Mouse (Mus musculus) thymus, postnatal 36 days (tissue): ENCODE data around the gene Ewsr1.

ENCODE experiments used
- DNase-seq, 2 experiments: peaks; one replicate each; pipeline ENCODE4 v3.0.0; 2022; ENCODE audit warnings: mixed read lengths in 2 of 2

Ewsr1 gene

GRCm38 (mm10) chr11:5098736-5099542 lies at the start of gene Ewsr1, which contains the start of gene Rhbdd3:
Gene Ewsr1 (minus strand): TSS chr11:5099266.
Gene Rhbdd3 (plus strand): TSS chr11:5098926.
- DNase-seq: peak; percentile 97 to 99

DNA sequence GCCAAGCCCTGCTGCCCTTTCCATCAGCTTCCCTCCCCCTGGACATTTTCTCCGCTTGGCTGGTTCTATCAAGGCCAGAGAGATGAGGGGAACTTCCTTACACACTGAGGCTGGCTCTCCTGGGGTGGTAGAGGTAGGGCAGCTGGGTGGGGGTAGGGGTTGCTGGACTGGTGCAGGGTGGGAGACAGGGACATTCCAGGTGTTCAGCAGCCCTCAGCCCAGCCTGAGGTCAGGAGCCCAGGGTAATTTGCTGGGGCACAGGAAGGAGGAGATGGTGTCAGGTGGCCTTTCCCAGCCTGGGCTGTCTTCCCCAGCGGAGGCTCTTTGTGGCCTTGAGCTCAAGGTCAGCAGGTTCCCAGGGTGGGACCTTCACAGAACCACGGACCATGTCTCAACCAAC lies 46.5 kb upstream of the Ewsr1 start:
- DNase-seq: no peak

DNA sequence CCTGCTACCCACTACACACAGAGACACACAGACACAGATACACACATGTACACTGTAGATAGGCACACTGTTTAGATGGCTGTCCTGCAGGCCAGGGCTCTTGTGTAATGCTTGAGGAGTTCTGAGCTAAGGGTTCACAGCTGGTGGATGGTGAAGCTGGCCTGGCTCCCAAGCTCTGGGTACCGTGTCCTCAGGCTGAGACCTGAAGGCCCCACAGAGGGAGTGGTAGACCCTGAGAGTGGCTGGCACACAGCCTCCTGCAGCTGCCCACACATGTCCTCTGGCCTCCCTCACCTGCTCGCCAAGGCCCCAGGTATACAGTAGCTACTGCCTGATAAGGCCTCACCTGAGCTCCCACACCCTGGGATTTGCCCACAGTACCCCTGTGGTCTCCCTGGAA lies 42.9 kb upstream of the Ewsr1 start:
- DNase-seq: no peak

GRCm38 (mm10) chr11:5141252-5141651 lies 42.2 kb upstream of the Ewsr1 start:
- no peak for DNase-seq

GRCm38 (mm10) chr11:5140619-5141018 lies 41.6 kb upstream of the Ewsr1 start:
- no peak for DNase-seq

DNA sequence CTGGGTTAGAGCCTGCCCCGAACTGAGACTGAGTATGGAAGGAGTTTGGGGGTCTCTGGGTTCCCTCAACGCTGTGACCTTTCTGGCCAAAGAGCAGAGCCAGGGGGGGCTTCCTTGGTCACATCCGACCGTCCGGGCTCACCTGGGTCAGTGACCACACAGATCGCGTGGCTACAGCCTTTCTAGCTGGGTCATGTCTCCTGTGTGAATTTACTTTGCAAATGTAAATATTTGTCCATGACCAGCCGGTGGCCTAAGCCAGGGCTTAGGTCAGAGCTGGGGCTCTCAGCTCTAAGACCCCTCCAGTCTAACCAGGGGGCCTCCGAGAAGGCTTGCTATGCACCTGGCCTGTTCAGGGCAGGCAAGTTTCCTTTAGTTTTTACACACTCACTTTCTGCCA lies 40.3 kb upstream of the Ewsr1 start:
- no peak for DNase-seq

- no peak for DNase-seq
Observed at GRCm38 (mm10) chr11:5138642-5139041, 39.6 kb upstream of the Ewsr1 start.

- no peak for DNase-seq
Observed at GRCm38 (mm10) chr11:5135914-5136313, 36.8 kb upstream of the Ewsr1 start.

GRCm38 (mm10) chr11:5132751-5133150 lies 33.7 kb upstream of the Ewsr1 start:
- DNase-seq: no peak

GRCm38 (mm10) chr11:5130111-5130665 lies 31.1 kb upstream of the Ewsr1 start:
- DNase-seq: no peak

DNA sequence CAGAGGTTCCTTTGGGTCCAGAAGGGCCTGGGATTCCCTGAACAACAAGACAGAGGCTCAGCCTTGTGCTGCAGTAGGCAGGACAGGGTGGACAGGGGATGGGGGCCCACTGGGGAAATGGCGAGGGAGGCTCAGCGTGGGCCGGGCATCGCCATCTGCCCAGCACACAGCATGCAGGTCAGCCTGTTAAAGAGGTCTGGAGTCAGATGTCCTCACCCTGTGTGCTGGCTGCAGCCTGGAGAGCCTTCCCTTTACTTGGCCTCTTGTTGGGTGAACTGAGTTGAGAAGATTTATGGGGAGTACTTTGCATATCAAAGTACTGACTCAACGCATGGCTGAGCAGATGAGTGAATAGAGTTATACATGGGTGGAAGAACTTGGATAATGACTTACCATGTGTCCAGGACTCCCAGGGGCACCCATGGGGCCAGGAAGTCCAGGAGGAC lies 30.0 kb upstream of the Ewsr1 start:
- DNase-seq: no peak

- no peak for DNase-seq
Observed at GRCm38 (mm10) chr11:5125713-5126112, 26.6 kb upstream of the Ewsr1 start.

GRCm38 (mm10) chr11:5114931-5115581 lies 16.0 kb upstream of the Ewsr1 start:
- peak; percentile 89 to 94 for DNase-seq

DNA sequence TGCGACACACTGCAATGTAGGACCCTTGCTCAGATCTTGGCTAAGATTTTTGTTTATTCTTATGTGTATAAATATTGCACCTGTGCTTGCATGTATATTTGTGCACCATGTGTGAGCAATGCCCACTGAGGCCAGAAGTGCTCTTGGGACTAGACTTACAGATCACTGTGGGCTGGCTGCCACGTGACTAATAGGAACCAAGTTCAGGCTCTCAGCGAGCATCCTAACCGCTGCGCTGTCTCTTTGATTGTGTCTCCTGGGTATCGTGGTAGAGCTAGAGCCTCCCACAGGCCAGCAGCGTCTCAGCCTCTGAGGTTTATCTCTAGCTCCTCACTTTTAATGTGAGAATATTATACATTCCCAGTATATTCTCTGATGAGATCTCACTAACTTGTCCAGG lies 14.6 kb upstream of the Ewsr1 start:
- DNase-seq: no peak

DNA sequence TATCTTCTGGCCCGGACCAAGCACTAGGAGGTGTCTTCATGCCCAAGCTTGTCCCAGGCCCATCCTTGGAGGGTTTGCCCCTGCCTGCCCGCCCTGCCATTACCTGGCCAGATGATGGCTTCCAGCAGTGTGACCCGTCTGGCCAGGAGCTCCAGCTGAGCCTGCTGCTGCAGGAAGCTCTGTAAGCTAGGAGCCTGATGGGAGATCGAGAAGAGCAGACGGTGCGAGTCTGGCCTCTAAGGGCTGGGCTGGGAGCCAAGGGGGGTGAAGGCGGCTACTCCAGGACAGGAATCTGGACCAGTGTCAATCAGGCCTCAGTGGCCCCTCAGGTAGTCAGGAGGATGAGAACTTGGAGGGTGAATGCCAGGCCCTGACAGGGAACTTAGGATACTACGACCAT lies 10.4 kb upstream of the Ewsr1 start:
- DNase-seq: no peak

DNA sequence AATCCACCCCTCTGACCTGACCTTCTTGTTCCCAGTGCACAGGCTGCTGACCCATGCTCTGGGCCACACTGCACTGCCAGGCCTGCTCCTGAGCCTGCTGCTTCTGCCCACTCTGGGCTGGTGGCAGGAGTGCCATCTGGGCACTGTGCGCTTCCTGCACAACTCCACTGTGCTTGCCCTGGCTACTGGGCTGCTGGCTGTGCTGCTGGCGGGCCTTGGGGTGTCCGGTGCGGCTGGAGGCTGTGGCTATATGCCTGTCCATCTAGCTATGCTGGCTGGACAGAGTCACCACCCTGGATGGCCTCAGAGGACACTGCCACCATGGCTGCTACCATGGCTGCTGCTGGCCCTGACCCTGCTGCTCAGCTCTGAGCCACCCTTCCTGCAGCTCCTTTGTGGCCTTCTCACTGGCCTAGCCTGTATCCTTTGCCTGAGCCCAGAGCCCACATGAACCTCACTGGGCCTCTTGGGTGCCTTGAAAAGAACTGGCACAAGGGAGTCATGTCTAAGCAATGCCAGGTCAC lies 5.0 kb upstream of the Ewsr1 start:
- no peak for DNase-seq

- DNase-seq: no peak
Observed at GRCm38 (mm10) chr11:5102384-5102783, 3.3 kb upstream of the Ewsr1 start.

GRCm38 (mm10) chr11:5101641-5102040 lies 2.6 kb upstream of the Ewsr1 start:
- no peak for DNase-seq

DNA sequence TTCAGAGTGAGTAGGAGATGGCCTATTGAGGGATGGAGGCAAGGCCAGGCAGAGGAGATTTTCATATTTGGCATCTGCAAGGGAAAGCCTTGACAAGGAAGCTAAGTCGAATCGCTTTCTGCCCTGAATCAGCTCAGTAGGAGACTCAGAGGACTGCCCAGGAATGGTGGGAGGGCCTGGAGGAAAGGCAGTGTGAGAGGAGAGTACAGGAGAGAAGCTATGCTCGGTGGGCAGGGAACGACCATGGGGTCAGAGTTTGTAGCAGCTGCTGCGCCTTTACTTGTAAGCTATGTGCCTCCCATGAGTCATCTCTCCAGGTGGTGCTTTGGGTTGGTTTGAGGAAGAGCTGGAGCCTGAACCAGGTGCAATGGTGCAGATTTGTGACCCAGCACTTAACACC lies 1.7 kb upstream of the Ewsr1 start:
- DNase-seq: no peak

DNA sequence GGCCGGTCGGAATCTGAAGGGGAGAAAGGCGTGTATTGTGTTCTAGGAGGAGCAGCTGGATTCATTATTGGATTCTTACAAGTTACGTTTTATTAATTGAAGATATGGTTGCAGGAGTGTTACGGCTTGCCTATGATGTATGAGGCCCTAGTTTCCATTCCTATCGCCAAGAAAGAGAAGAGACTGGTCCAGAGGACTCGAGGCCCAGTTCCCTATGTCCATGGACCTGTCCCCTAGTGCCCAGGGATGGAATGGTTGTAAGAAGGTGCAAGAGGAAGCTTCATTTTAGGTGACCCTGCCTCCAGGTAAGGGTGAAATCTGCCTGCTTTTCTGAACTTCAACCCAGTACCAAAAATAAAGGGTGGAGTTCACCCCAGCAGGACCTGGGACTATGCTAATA lies 1.2 kb upstream of the Ewsr1 start:
- no peak for DNase-seq

DNA sequence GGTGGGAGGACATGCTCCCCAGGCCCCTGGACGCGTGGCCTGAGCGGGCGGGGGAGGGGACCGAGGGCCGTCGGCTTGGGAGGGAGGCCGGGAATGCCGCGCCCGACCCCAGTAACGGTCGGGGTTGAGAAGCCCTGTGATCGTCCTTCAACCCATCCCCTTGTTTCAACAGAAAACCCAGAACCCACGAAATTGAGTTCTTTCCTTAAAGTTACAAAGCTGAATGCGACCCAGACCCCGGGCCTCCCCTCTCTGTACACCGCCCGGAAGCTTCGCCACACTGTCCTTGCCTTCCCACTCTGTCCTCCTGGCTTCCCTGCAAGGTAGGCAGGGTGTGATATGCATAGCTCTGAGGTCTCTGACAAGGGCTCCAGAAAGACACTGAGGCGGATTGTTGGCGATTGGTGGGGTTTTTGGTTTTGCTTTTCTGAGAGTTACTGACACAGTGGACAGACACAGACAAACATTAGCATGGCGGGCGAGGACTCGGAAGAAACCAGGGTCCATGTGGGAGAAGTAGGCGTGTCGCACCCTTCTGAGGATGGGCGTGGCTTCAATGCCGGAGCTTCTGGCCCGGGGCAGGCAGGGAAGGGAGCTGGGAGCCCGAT lies 614 bp upstream of the Ewsr1 start:
- DNase-seq: peak; percentile 74 to 80

GRCm38 (mm10) chr11:5098035-5098735 lies 881 bp downstream of the Ewsr1 start:
- peak in 1 of 2 experiments; percentile 38 for DNase-seq
